Mouse (Mus musculus) thymus, adult 2 months (tissue): ENCODE results near the gene Slc7a6os.

Source experiments
- CTCF ChIP-seq: fragments of 200-500 bp; IDR thresholded peaks from 2 replicates; pipeline ENCODE4 v1.5.1; 2012; ENCODE audit warnings: mild to moderate bottlenecking, control low read depth, low read length, moderate library complexity, borderline replicate concordance; ENCODE audit not compliant: control insufficient read depth, poor library complexity, insufficient read depth; ENCODE audit errors: extremely low read depth
- POLR2A ChIP-seq: fragments of 200-500 bp; IDR thresholded peaks from 2 replicates; pipeline ENCODE4 v1.6.1; 2012; ENCODE audit warnings: mild to moderate bottlenecking, low read length, control low read depth, moderate library complexity; ENCODE audit not compliant: control insufficient read depth, poor library complexity, insufficient read depth; ENCODE audit errors: extremely low read depth

DNA sequence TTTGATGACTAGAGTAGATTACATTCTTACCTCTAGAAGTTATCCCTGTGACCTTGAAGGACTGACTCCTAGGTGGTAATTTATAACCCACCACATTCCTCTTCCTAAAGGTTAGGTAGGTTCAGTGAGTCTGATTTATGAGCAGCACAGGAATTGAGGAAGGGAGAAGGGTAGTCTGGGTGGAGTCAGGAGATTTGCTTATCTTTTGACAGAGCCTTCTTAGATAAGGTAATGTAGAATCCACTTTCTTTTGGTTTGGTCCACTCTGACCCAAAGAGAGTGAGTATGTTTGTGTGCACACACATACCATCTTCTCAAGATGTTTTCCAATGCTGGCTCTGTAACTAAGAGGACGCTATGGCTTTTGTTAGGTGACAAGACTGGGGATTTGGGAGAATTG lies 33.1 kb downstream of the Slc7a6os start:
- TF ChIP-seq CTCF = no peak
- TF ChIP-seq POLR2A = no peak
